Mouse (Mus musculus): ENCODE results near the gene Pygb.

- TF ChIP-seq CTCF (IDR thresholded peaks at IDR 0.05; ENCODE audit: low read depth) (no peak), EP300 (optimal IDR thresholded peaks at IDR 0.05) (no peak)
Measured at GRCm38 (mm10) chr2:150859709-150860470, 73.4 kb downstream of the Pygb start.

All from stomach, postnatal 0 days (tissue).